Comparison of ENCODE assay signal across 16 mouse cellular contexts in genomic region chr2:151609974-151610373, GRCm38 (mm10). TPM values are rescaled to one million over a fixed set of nuclear protein-coding genes. Genes with fewer than 3 reads are reported as not detected.
DNase-seq lines count a peak whose midpoint lies in the region; ATAC-seq and TF ChIP-seq lines count a peak whose summit lies in the region.
"Had no signal": no experiment of that assay in that cellular context is flagged by ENCODE, and none has a peak within 500 bp of the region (broad histone marks: within the 10 kb centered on the region; RNA-seq: fewer than 3 reads in every experiment).

No protein-coding gene starts in this region.

- H3K4me2 ChIP-seq in forebrain, embryonic 14.5 days (ENCODE audit: low read length) = no peak overlapping the region
- H3K4me2 ChIP-seq in forebrain, embryonic 13.5 days = no peak overlapping the region
- no peak overlapping the region for H3K4me2 ChIP-seq in myocyte (ENCODE audit: low read depth)
- H3K4me2 ChIP-seq: embryonic facial prominence, embryonic 13.5 days; heart, embryonic 11.5 days had no signal

- no peak overlapping the region for H3K4me3 ChIP-seq in forebrain, embryonic 14.5 days (ENCODE audit: low read depth, low read length)
- no peak overlapping the region for H3K4me3 ChIP-seq in forebrain, embryonic 13.5 days
- H3K4me3 ChIP-seq in myocyte = no peak overlapping the region
- H3K4me3 ChIP-seq: embryonic facial prominence, embryonic 13.5 days had no signal

- no peak overlapping the region for H3ac ChIP-seq in myocyte (ENCODE audit: control insufficient read depth, insufficient read length)

- DNase-seq in forebrain, embryonic 14.5 days (ENCODE audit: low spot score) = peak; percentile 21
- peak; percentile 60 for DNase-seq in left cerebral cortex, postnatal 4 days
- no peak for DNase-seq in left cerebral cortex, postnatal 36 days (ENCODE audit: low spot score in 2 of 2)
- DNase-seq in adrenal gland, postnatal 14 days = peak; percentile 54
- no peak for DNase-seq in right cerebral cortex, postnatal 25 days
- DNase-seq in spleen, postnatal 36 days (ENCODE audit: low spot score in 2 of 2) = no peak
- DNase-seq: thymus, postnatal 4 days had no signal

- H3K9ac ChIP-seq in forebrain, embryonic 14.5 days (ENCODE audit: low read length) = no peak overlapping the region
- H3K9ac ChIP-seq in forebrain, embryonic 13.5 days = no peak overlapping the region
- H3K9ac ChIP-seq: embryonic facial prominence, embryonic 13.5 days had no signal

- TF ChIP-seq POLR2A in myocyte (IDR thresholded peaks at IDR 0.05; ENCODE audit: insufficient read length, low read depth) = no peak

- H3K27ac ChIP-seq in forebrain, embryonic 14.5 days (ENCODE audit: low read depth, low read length) = no peak overlapping the region
- no peak overlapping the region for H3K27ac ChIP-seq in forebrain, embryonic 13.5 days
- H3K27ac ChIP-seq: embryonic facial prominence, embryonic 13.5 days had no signal

- WGBS in forebrain, embryonic 14.5 days = 34% methylated on average over 3 of the region's 3 CpGs
- WGBS in forebrain, embryonic 13.5 days = 34% methylated on average over 3 of the region's 3 CpGs

- no peaks in the 10 kb centered on the region for H3K36me3 ChIP-seq in forebrain, embryonic 14.5 days (ENCODE audit: control insufficient read depth, insufficient read depth, low read length)
- H3K36me3 ChIP-seq in forebrain, embryonic 13.5 days (ENCODE audit: poor library complexity, severe bottlenecking) = no peaks in the 10 kb centered on the region
- no peaks in the 10 kb centered on the region for H3K36me3 ChIP-seq in myocyte (ENCODE audit: control insufficient read depth, insufficient read depth)
- H3K36me3 ChIP-seq: embryonic facial prominence, embryonic 13.5 days had no signal

- intact Hi-C loops in left cerebral cortex, postnatal 4 days (cut with DNase I) = no loop called here
- intact Hi-C loops in left cerebral cortex, postnatal 36 days (cut with DNase I) = no loop called here

- H3K9me3 ChIP-seq in forebrain, embryonic 14.5 days (replicated peaks; ENCODE audit: control insufficient read depth, low read length) = no peaks in the 10 kb centered on the region
- H3K9me3 ChIP-seq in forebrain, embryonic 13.5 days (replicated peaks) = no peaks in the 10 kb centered on the region
- H3K9me3 ChIP-seq: embryonic facial prominence, embryonic 13.5 days had no signal

- 0 out of 2 replicates have a peak, but pooled peaks have one; percentile 24 for ATAC-seq in forebrain, embryonic 14.5 days
- no peak for ATAC-seq in forebrain, embryonic 13.5 days
- ATAC-seq: Patski had no signal

- no peaks in the 10 kb centered on the region for H3K27me3 ChIP-seq in forebrain, embryonic 14.5 days (replicated peaks; ENCODE audit: control insufficient read depth, insufficient read depth, low read length)
- no peaks in the 10 kb centered on the region for H3K27me3 ChIP-seq in forebrain, embryonic 13.5 days
- no peaks in the 10 kb centered on the region for H3K27me3 ChIP-seq in myocyte (ENCODE audit: control insufficient read depth, insufficient read depth, insufficient read length)

- peaks cover 4% of the 10 kb centered on the region; the same call in 1 of the 2 replicates for H3K4me1 ChIP-seq in forebrain, embryonic 14.5 days (ENCODE audit: control insufficient read depth, insufficient read depth, low read length)
- peaks cover 18% of the 10 kb centered on the region for H3K4me1 ChIP-seq in forebrain, embryonic 13.5 days

- H3K79me2 ChIP-seq in myocyte (ENCODE audit: control insufficient read depth, insufficient read depth) = no peaks in the 10 kb centered on the region

TF ChIP-seq in myocyte, 11 proteins besides CTCF, POLR2A, EP300 and RAD21:
- TF ChIP-seq MYOD1 (IDR thresholded peaks at IDR 0.05; ENCODE audit: control insufficient read depth in 1 of 3, insufficient read length in 2 of 3, low read depth in 2 of 3) (peak in 2 of 3 experiments; percentile 43 to 79), E2F4 (IDR thresholded peaks at IDR 0.05; ENCODE audit: insufficient read depth) (no peak), MYOG (IDR thresholded peaks at IDR 0.05; ENCODE audit: control insufficient read depth in 1 of 3, insufficient read depth in 1 of 3, insufficient read length in 2 of 3, low read depth in 2 of 3) (peak in 2 of 3 experiments; percentile 58 to 65)

RNA-seq across cellular contexts. Expression of gene Snph, which starts 22.4 kb away (rescaled TPM):
- 4.9 and 8.8 TPM in 2 replicates for polyA plus RNA-seq in forebrain, embryonic 14.5 days (2014; fragmentation: Nextera tagmentation; extraction: Ambion mirVana)
- 4.7 and 4.9 TPM in 2 replicates for polyA plus RNA-seq in forebrain, embryonic 13.5 days (2015; fragmentation: Nextera tagmentation; extraction: Ambion mirVana)
- total RNA-seq in left cerebral cortex, postnatal 4 days (2021) = 10 to 100 TPM; 80.0 to 84.0 TPM
- total RNA-seq in left cerebral cortex, postnatal 36 days (2021) = 100 to 1,000 TPM; 313 to 321 TPM
- 7.7 and 9.2 TPM in 2 replicates for total RNA-seq in adrenal gland, postnatal 14 days (2021)
- polyA plus RNA-seq in myocyte (2012; fragmentation: generic; extraction: Trizol) = not detected
- polyA plus RNA-seq: C2C12 had no signal

RNA-seq across cellular contexts. Expression of gene Sdcbp2, which starts 37.6 kb away (rescaled TPM):
- polyA plus RNA-seq in forebrain, embryonic 14.5 days (2014; fragmentation: Nextera tagmentation; extraction: Ambion mirVana) = 1.2 and 1.3 TPM in 2 replicates
- 0.35 and 0.58 TPM in 2 replicates for polyA plus RNA-seq in forebrain, embryonic 13.5 days (2015; fragmentation: Nextera tagmentation; extraction: Ambion mirVana)
- 1 to 10 TPM; 1.2 TPM for total RNA-seq in left cerebral cortex, postnatal 4 days (2021)
- total RNA-seq in left cerebral cortex, postnatal 36 days (2021) = 1 to 10 TPM; 1.6 to 2.3 TPM
- total RNA-seq in adrenal gland, postnatal 14 days (2021) = 2.1 and 3.0 TPM in 2 replicates
- 0.41 TPM for polyA plus RNA-seq in myocyte (2012; fragmentation: generic; extraction: Trizol)

RNA-seq across cellular contexts. Expression of gene Rad21l, which starts 58.4 kb away (rescaled TPM):
- 0.17 TPM in 1 of 2 replicates, not detected in the other for polyA plus RNA-seq in forebrain, embryonic 14.5 days (2014; fragmentation: Nextera tagmentation; extraction: Ambion mirVana)
- polyA plus RNA-seq in forebrain, embryonic 13.5 days (2015; fragmentation: Nextera tagmentation; extraction: Ambion mirVana) = 0.10 TPM in 1 of 2 replicates, not detected in the other
- total RNA-seq in left cerebral cortex, postnatal 4 days (2021) = under 1 TPM; 0.60 to 0.99 TPM
- 1 to 10 TPM in 1 of 2 experiments, under 1 TPM in 1; 0.79 to 1.3 TPM for total RNA-seq in left cerebral cortex, postnatal 36 days (2021)
- not detected in 2 replicates for total RNA-seq in adrenal gland, postnatal 14 days (2021)
- polyA plus RNA-seq in myocyte (2012; fragmentation: generic; extraction: Trizol) = not detected
- polyA plus RNA-seq: C2C12; embryonic facial prominence, embryonic 13.5 days; heart, embryonic 11.5 days; intestine, embryonic 14.5 days; limb, embryonic 11.5 days; lung, embryonic 16.5 days; Patski had no signal

Comparison
In these comparisons a context has a peak if more than half of its experiments do, and no peak if none do; other contexts are left out.
1. DNase-seq: peak in forebrain, embryonic 14.5 days (single experiment), left cerebral cortex, postnatal 4 days (single experiment) and adrenal gland, postnatal 14 days (single experiment); none in left cerebral cortex, postnatal 36 days (0 of 2), right cerebral cortex, postnatal 25 days (single experiment) and spleen, postnatal 36 days (0 of 2).